Mouse (Mus musculus) thymus, postnatal 14 days (tissue): ENCODE measurements around the gene Ust.

Experiments used
- DNase-seq: peaks from one replicate; pipeline ENCODE4 v3.0.0; 2021

The Ust gene

GRCm38 (mm10) chr10:8171556-8171955, 347.1 kb downstream of the Ust start:
- DNase-seq, result no peak
